Mouse (Mus musculus) liver, embryonic 14.5 days (tissue): ENCODE results near the gene Sap30.

Experiments used
- CTCF ChIP-seq: IDR thresholded peaks from 2 replicates; pipeline ENCODE4 v1.5.1; 2016; ENCODE audit warnings: antibody characterized with exemption, low read depth, control low read depth
- EP300 ChIP-seq: IDR thresholded peaks from 2 replicates; pipeline ENCODE4 v1.6.1; 2016; ENCODE audit warnings: antibody characterized with exemption, low read depth

- TF ChIP-seq CTCF (no peak), EP300 (no peak)
These were observed 36.9 kb downstream of the Sap30 start for GRCm38 (mm10) chr8:57450726-57451125.
